Mouse (Mus musculus) hindbrain, embryonic 14.5 days (tissue): ENCODE results near the gene Pigv. TPM values are rescaled to one million over a fixed set of nuclear protein-coding genes. Genes with fewer than 3 reads are reported as not detected.

Experiments used
- ATAC-seq: fragments of 200-750 bp; cut with Nextera tagmentation; 2 replicates; pipeline ENCODE4 v1.8.0; 2017; ENCODE audit warnings: moderate number of reproducible peaks, mild to moderate bottlenecking, moderate TSS enrichment, moderate library complexity; ENCODE audit not compliant: low FRiP score
- DNase-seq: peaks from one replicate; pipeline ENCODE4 v3.0.0-alpha.2; 2015; ENCODE audit warnings: low spot score
- H3K27ac ChIP-seq: fragments of 300-500 bp; sonication (generic); 2 replicates; pipeline ENCODE4 v1.5.1; 2014; ENCODE audit warnings: mild to moderate bottlenecking, moderate library complexity
- H3K27me3 ChIP-seq: fragments of 300-500 bp; sonication (generic); 2 replicates; pipeline ENCODE4 v1.6.1; 2014; ENCODE audit warnings: mild to moderate bottlenecking, low read length, mixed read lengths; ENCODE audit not compliant: control insufficient read depth, insufficient read depth
- H3K36me3 ChIP-seq: fragments of 300-500 bp; sonication (generic); replicated peaks from 2 replicates; pipeline ENCODE4 v1.6.1; 2014; ENCODE audit not compliant: control insufficient read depth, insufficient read depth
- H3K4me1 ChIP-seq: fragments of 300-500 bp; sonication (generic); replicated peaks from 2 replicates; pipeline ENCODE4 v1.6.1; 2014; ENCODE audit warnings: antibody characterized with exemption, low read length, mixed read lengths; ENCODE audit not compliant: control insufficient read depth, insufficient read depth
- H3K4me2 ChIP-seq: fragments of 300-500 bp; sonication (generic); replicated peaks from 2 replicates; pipeline ENCODE4 v1.6.1; 2014; ENCODE audit warnings: mild to moderate bottlenecking, moderate library complexity
- H3K4me3 ChIP-seq: fragments of 300-500 bp; sonication (generic); replicated peaks from 2 replicates; pipeline ENCODE4 v1.5.1; 2014; ENCODE audit warnings: mild to moderate bottlenecking, low read length
- H3K9ac ChIP-seq: fragments of 300-500 bp; sonication (generic); 2 replicates; pipeline ENCODE4 v1.6.1; 2014
- H3K9me3 ChIP-seq: fragments of 300-500 bp; sonication (generic); 2 replicates; pipeline ENCODE4 v1.6.1; 2016; ENCODE audit warnings: low read length; ENCODE audit not compliant: control insufficient read depth
- WGBS: fragments of 180-500 bp; shearing (Covaris S2); extraction: QIAGEN DNeasy Blood & Tissue Kit; methylation state at CpG from one replicate; pipeline ENCODE4 v1.1.7; 2014; 5-methylcytosine and 5-hydroxymethylcytosine counted together
- polyA plus RNA-seq: library from polyadenylated mRNA; unstranded; fragments of >200 nt; fragmentation: Nextera tagmentation; extraction: Ambion mirVana; gene quantifications from 2 replicates; pipeline ENCODE4 v1.2.1, GENCODE M21; 2014

Pigv gene
- 9.9 and 10.1 TPM in 2 replicates for polyA plus RNA-seq

DNA sequence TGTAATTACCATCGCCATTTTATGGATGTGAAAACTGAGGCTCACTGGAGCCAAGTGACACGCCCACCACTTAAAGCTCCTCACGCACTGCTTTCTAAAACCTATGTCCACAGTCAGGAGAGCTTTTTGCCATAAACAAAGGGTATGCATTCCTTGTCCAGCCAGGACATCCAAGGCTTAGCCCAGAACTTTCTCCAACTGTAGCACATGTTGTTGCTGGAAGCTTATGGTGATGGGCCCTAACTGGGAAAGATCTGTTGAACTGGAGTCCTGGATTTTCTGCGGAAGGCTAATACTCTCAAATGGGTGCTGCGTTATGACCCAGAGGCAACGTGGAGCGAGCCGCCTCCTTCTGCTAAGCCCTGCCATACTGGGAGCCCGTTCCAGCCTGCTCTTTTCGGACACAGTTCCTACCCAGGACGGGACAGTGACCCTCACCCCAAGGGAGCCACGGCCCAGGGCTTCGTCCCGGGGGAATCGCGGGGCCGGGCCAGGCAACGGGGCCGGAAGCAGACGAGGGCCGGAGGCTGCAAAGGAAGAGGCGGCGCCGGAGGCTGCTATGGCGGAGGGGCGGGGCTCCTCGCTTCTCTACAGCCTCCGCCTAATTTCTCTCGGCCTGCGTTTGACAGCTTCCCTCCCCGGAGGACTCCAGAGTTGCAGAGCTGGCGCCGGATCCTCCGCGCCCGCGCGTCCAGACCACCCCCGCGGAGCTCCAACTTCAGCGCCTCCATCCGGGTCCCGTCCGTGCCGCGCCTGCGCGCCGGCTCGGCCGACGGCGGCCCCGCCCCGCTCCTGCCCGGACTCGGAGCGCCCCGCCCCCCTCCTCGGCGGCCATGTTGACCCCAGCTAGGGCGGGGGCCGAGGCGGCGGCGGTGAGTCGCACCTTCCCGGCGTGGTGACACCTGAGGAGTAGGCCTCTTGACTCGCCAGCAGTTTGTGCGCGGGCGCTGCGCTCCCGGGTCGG, at the start of gene Pigv:
Gene Pigv (minus strand): TSS at position 767 of the 964 bp plus-strand sequence.
- Histone ChIP-seq H3K4me2 (peak within 1 kb of the TSS; percentile 70), H3K27me3 (no peaks in the 10 kb centered on the region), H3K4me1 (peaks cover 36% of the 10 kb centered on the region), H3K9ac (peak within 1 kb of the TSS; percentile 61), H3K9me3 (no peaks in the 10 kb centered on the region), H3K27ac (peak within 1 kb of the TSS; percentile 88), H3K4me3 (peak within 1 kb of the TSS; percentile 57), H3K36me3 (peaks cover 5% of the 10 kb centered on the region; the same call in 1 of the 2 replicates)
- DNase-seq (peak; percentile 93), ATAC-seq (peak; percentile 92)
- WGBS, result under 1% methylated on average over 68 of the region's 76 CpGs

DNA sequence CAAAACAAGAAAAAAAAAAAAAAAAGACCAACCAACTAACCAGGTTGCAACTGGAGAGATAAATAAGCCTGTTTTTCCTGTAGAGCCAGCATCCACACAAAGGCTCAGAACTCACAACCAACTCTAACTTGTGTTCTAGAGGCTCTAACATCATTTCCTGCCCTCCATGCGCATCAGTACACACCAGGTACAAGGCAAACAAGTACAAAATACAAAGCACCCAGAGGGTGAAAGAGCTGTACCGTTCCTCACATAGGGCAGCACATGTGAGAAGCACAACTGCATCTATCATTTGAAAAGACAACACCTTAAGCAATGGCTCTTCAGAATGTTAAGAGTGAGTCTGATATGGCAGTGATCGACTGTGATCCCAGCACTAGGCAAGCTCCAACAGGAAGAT, 47.3 kb upstream of the Pigv start:
- Histone ChIP-seq H3K9ac (no peak overlapping the region), H3K4me3 (no peak overlapping the region), H3K27ac (no peak overlapping the region), H3K36me3 (peaks cover 78% of the 10 kb centered on the region), H3K4me2 (no peak overlapping the region), H3K4me1 (no peaks in the 10 kb centered on the region), H3K9me3 (no peaks in the 10 kb centered on the region), H3K27me3 (no peaks in the 10 kb centered on the region)
- ATAC-seq (no peak), DNase-seq (no peak)
- 94% methylated on average over 3 of the region's 3 CpGs for WGBS

DNA sequence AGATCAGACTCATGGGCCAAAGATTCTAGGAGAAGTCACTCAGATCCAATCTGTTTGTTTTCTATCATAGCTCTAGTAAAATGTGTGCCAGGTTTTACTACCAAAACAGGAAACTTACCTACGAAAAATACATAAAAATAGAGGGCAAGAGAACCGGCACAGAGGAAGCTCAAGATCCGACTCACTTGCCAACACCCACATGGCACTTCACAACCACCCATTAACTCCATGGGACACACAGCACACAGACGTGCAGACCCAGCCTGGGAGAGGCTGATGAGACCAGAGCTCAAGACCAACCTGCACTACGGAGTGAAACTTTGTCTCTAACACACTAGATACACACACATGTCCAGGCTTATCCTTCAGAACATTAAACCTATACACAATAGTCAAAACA, 40.3 kb upstream of the Pigv start:
- Histone ChIP-seq H3K9ac (no peak overlapping the region), H3K4me1 (0 out of 2 replicates have a peak, but pooled peaks cover 6% of the 10 kb centered on the region), H3K9me3 (no peaks in the 10 kb centered on the region), H3K4me2 (no peak overlapping the region), H3K27me3 (no peaks in the 10 kb centered on the region), H3K4me3 (no peak overlapping the region), H3K27ac (no peak overlapping the region), H3K36me3 (peaks cover 64% of the 10 kb centered on the region)
- DNase-seq (no peak), ATAC-seq (no peak)
- WGBS, result 89% methylated on average over 5 of the region's 5 CpGs

DNA sequence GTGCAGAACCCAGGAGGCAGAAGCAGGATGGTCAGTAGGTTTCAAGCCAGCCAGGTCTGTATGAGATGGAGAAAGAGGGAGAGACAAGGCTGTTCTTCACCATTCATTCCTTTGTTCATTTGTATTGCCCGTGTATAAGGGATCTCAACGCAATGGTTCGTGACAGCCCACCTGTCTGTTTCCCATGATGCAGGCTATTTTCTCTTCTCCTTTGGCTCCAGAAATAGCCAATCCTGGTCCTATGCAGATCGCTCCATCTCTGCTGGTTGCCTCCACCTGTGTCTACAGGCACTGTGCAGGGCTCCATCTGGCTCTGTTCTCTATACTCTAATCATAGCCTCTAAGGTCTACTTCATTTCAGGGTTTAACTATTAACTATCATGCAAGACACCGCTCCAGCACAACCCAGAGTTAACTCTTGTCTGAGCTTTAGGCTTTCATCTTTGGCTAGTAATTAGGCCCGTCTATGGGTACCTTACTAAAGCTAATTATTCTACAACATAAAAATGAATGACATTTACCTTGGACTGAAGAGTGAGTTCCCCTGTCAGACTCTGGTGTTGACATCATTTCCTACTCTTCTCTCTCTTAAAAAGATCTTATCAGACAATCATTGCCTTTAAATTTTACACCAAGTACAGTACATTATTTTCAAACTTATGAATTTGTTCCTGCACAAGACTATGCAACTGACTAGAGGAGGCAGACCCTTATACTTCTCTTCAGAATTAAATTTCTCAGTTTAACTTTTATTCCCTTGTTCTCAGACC, 39.0 kb upstream of the Pigv start:
- Histone ChIP-seq H3K9me3 (no peaks in the 10 kb centered on the region), H3K36me3 (peaks cover 64% of the 10 kb centered on the region), H3K27me3 (no peaks in the 10 kb centered on the region), H3K4me3 (no peak overlapping the region), H3K9ac (no peak overlapping the region), H3K4me1 (0 out of 2 replicates have a peak, but pooled peaks cover 6% of the 10 kb centered on the region), H3K4me2 (no peak overlapping the region), H3K27ac (no peak overlapping the region)
- WGBS, result 77% methylated on average over 6 of the region's 6 CpGs
- no peak for DNase-seq
- no peak for ATAC-seq

DNA sequence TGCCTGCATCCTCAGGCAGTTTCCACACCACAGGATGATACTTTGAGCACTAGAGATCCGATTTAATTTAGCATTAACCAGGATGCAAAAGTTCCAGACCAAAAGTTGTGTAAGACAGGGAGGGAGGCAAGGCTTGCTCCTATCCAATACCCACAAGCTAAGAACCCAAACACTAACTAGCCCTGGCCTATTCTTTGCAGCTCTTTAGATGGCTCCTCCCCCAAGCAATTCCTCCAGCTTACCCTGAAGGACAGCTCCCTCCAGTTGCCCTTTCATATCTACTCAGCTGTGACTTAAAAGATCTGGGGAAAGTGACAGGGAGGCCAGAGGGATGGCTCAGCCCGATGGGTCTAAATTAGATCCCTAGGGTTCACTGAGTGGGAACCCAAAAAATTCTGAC, 36.9 kb upstream of the Pigv start:
- 42% methylated on average over 2 of the region's 2 CpGs for WGBS
- Histone ChIP-seq H3K9ac (no peak overlapping the region), H3K27me3 (no peaks in the 10 kb centered on the region), H3K4me1 (0 out of 2 replicates have a peak, but pooled peaks cover 9% of the 10 kb centered on the region), H3K27ac (no peak overlapping the region), H3K4me2 (no peak overlapping the region), H3K36me3 (peaks cover 54% of the 10 kb centered on the region), H3K4me3 (no peak overlapping the region), H3K9me3 (no peaks in the 10 kb centered on the region)
- no peak for ATAC-seq
- DNase-seq, result no peak

- Histone ChIP-seq H3K9me3 (no peaks in the 10 kb centered on the region), H3K9ac (0 out of 2 replicates have a peak overlapping the region, but pooled peaks have one; percentile 13), H3K27me3 (no peaks in the 10 kb centered on the region), H3K4me2 (no peak overlapping the region), H3K4me3 (no peak overlapping the region), H3K4me1 (0 out of 2 replicates have a peak, but pooled peaks cover 9% of the 10 kb centered on the region), H3K27ac (peak overlapping the region; percentile 34), H3K36me3 (peaks cover 36% of the 10 kb centered on the region)
- no peak for ATAC-seq
- 30% methylated on average over 1 of the region's 1 CpGs for WGBS
- DNase-seq, result no peak
These were observed 35.0 kb upstream of the Pigv start for GRCm38 (mm10) chr4:133707464-133707863.

- Histone ChIP-seq H3K9ac (0 out of 2 replicates have a peak overlapping the region, but pooled peaks have one; percentile 13), H3K4me1 (0 out of 2 replicates have a peak, but pooled peaks cover 9% of the 10 kb centered on the region), H3K4me3 (no peak overlapping the region), H3K4me2 (no peak overlapping the region), H3K36me3 (peaks cover 36% of the 10 kb centered on the region), H3K9me3 (no peaks in the 10 kb centered on the region), H3K27me3 (no peaks in the 10 kb centered on the region), H3K27ac (peak overlapping the region; percentile 47)
- no peak for ATAC-seq
- WGBS, result 74% methylated on average over 8 of the region's 8 CpGs
- no peak for DNase-seq
These were observed 34.5 kb upstream of the Pigv start for GRCm38 (mm10) chr4:133706956-133707355.

DNA sequence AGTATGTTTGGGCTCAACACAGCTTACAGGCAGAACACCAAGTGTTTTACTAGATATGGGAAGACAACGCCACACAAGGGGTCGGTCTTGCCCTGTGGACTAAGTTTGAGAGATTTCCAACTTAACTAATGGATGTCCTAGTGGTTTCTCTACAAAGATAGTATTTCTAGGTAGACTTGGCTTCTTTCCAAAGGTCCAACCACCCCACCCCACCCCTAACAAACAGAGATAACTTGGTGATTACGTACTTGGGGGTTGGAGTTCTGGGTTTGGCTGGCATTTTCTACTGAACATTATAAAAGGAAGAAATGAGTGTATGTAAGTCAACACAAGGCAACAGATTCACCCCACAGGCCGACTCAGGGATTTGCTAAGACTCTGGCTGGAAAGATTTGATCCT, 32.6 kb upstream of the Pigv start:
- ATAC-seq (no peak), DNase-seq (no peak)
- no peak overlapping the region for H3K27ac ChIP-seq
- no peak overlapping the region for H3K4me3 ChIP-seq
- no peak overlapping the region for H3K9ac ChIP-seq
- H3K27me3 ChIP-seq, result no peaks in the 10 kb centered on the region
- 92% methylated on average over 4 of the region's 4 CpGs for whole genome bisulfite sequencing
- no peak overlapping the region for H3K4me2 ChIP-seq
- H3K36me3 ChIP-seq, result peaks cover 31% of the 10 kb centered on the region
- no peaks in the 10 kb centered on the region for H3K9me3 ChIP-seq
- 0 out of 2 replicates have a peak, but pooled peaks cover 3% of the 10 kb centered on the region for H3K4me1 ChIP-seq

GRCm38 (mm10) chr4:133700905-133701368, 28.5 kb upstream of the Pigv start:
- H3K9ac ChIP-seq, result no peak overlapping the region
- H3K9me3 ChIP-seq, result no peaks in the 10 kb centered on the region
- H3K27me3 ChIP-seq, result no peaks in the 10 kb centered on the region
- no peak for DNase-seq
- ATAC-seq, result no peak
- 0 out of 2 replicates have a peak, but pooled peaks cover under 1% of the 10 kb centered on the region for H3K4me1 ChIP-seq
- no peak overlapping the region for H3K4me2 ChIP-seq
- H3K36me3 ChIP-seq, result peaks cover 26% of the 10 kb centered on the region
- H3K27ac ChIP-seq, result no peak overlapping the region
- no peak overlapping the region for H3K4me3 ChIP-seq
- WGBS, result 74% methylated on average over 11 of the region's 11 CpGs
